7 mouse cellular contexts compared by ENCODE assay signal in genomic region chr4:32303076-32303475, GRCm38 (mm10).
DNase-seq lines count a peak whose midpoint lies in the region; ATAC-seq and TF ChIP-seq lines count a peak whose summit lies in the region.

No protein-coding gene starts in this region.

- peak overlapping the region; percentile 20 for H3K4me2 ChIP-seq in hindbrain, embryonic 14.5 days (replicated peaks)
- peak overlapping the region; percentile 41; the same call in 1 of the 2 replicates for H3K4me2 ChIP-seq in lung, postnatal 0 days (replicated peaks; ENCODE audit: low read depth, low read length)

- H3K27ac ChIP-seq in hindbrain, embryonic 14.5 days = peak overlapping the region; percentile 82
- peak overlapping the region; percentile 57 for H3K27ac ChIP-seq in lung, postnatal 0 days (ENCODE audit: low read length)

- no peak for TF ChIP-seq CTCF in lung, postnatal 0 days (IDR thresholded peaks at IDR 0.05)

- 8% methylated on average over 4 of the region's 4 CpGs for WGBS in hindbrain, embryonic 14.5 days
- WGBS in lung, postnatal 0 days = 24% methylated on average over 4 of the region's 4 CpGs

- no peak for TF ChIP-seq EP300 in lung, postnatal 0 days (IDR thresholded peaks at IDR 0.05)

- ATAC-seq in hindbrain, embryonic 14.5 days (ENCODE audit: low FRiP score) = peak; percentile 64
- ATAC-seq in lung, postnatal 0 days = peak; percentile 20

- no peak overlapping the region for H3K4me3 ChIP-seq in hindbrain, embryonic 14.5 days (replicated peaks; ENCODE audit: low read length)
- H3K4me3 ChIP-seq in lung, postnatal 0 days (ENCODE audit: low read depth, low read length) = no peak overlapping the region

- peak overlapping the region; percentile 45 for H3K9ac ChIP-seq in hindbrain, embryonic 14.5 days
- H3K9ac ChIP-seq in lung, postnatal 0 days (replicated peaks; ENCODE audit: low read depth) = no peak overlapping the region

- no peaks in the 10 kb centered on the region for H3K9me3 ChIP-seq in hindbrain, embryonic 14.5 days (ENCODE audit: control insufficient read depth, low read length)
- H3K9me3 ChIP-seq in lung, postnatal 0 days (ENCODE audit: low read length) = no peaks in the 10 kb centered on the region

- peak; percentile 59 for DNase-seq in Muller cell, postnatal 12 days (ENCODE audit: inconsistent ontology term)
- DNase-seq in cerebellum, adult 9-10 months = peak; percentile 82
- DNase-seq in frontal cortex, adult 2 months (ENCODE audit: extremely low spot score in 1 of 2, low spot score in 1 of 2) = peak; percentile 28 to 55
- DNase-seq in hindbrain, embryonic 14.5 days (ENCODE audit: low spot score) = peak; percentile 71
- DNase-seq in lung, postnatal 0 days (ENCODE audit: low spot score) = peak; percentile 64
- peak; percentile 33 to 56 for DNase-seq in right cerebral cortex, adult 2 months (ENCODE audit: low spot score in 2 of 2)
- no peak for DNase-seq in spleen, postnatal 14 days (ENCODE audit: low spot score in 2 of 2)

- no peaks in the 10 kb centered on the region for H3K27me3 ChIP-seq in hindbrain, embryonic 14.5 days (ENCODE audit: control insufficient read depth, insufficient read depth, low read length)
- H3K27me3 ChIP-seq in lung, postnatal 0 days (replicated peaks; ENCODE audit: insufficient read depth, low read length) = no peaks in the 10 kb centered on the region

- H3K4me1 ChIP-seq in hindbrain, embryonic 14.5 days (replicated peaks; ENCODE audit: control insufficient read depth, insufficient read depth, low read length) = peaks cover 63% of the 10 kb centered on the region
- peaks cover 38% of the 10 kb centered on the region; the same call in 1 of the 2 replicates for H3K4me1 ChIP-seq in lung, postnatal 0 days (ENCODE audit: insufficient read depth, low read depth, low read length)

- H3K36me3 ChIP-seq in hindbrain, embryonic 14.5 days (replicated peaks; ENCODE audit: control insufficient read depth, insufficient read depth) = no peaks in the 10 kb centered on the region
- no peaks in the 10 kb centered on the region for H3K36me3 ChIP-seq in lung, postnatal 0 days (ENCODE audit: insufficient read depth, low read length)

Comparison
In these comparisons a context has a peak if more than half of its experiments do, and no peak if none do; other contexts are left out.
1. DNase-seq: peak in Muller cell, postnatal 12 days (single experiment), cerebellum, adult 9-10 months (single experiment), frontal cortex, adult 2 months (2 of 2), hindbrain, embryonic 14.5 days (single experiment), lung, postnatal 0 days (single experiment) and right cerebral cortex, adult 2 months (2 of 2); none in spleen, postnatal 14 days (0 of 2).